Mouse (Mus musculus) stomach, postnatal 0 days (tissue): ENCODE measurements around the gene Gipc1.
A peak's percentile ranks its signal among the peaks of the same experiment; 100 is the strongest.

Experiments
- CTCF ChIP-seq: IDR thresholded peaks from 2 replicates; pipeline ENCODE4 v1.5.1; 2016; ENCODE audit warnings: antibody characterized with exemption, low read depth, mild to moderate bottlenecking, moderate library complexity
- EP300 ChIP-seq: optimal IDR thresholded peaks from 2 replicates; pipeline ENCODE3; 2016; ENCODE audit warnings: antibody characterized with exemption

DNA sequence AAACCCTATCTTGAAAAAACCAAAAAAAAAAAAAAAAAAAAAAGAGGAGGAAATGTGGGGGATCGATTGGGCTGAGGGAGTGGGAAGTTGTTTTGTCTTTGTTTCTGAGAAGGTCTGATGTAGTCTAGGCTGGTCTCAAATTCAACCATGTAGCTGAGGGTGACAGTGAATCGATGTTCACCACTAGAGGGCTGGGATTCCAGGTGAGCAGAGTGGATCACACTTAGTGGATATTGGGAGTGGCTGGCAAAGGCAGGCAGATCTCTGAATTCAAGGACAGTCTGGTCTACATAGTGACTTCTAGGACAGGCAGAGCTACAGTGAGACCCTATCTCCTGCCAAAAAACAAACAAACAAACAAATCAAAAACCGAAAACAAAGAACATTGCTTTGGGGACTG, 27.7 kb upstream of the Gipc1 start:
- TF ChIP-seq CTCF: peak; percentile 82
- TF ChIP-seq EP300: no peak
